Mouse (Mus musculus) liver, embryonic 14.5 days (tissue): ENCODE measurements at regions not wholly inside any gene's neighbourhood (a gene's known extent, or its start where the extent isn't known, plus 50 kb on each side); places are given as distances from the start of the nearest gene placed in this dataset.

Experiments used
- CTCF ChIP-seq: IDR thresholded peaks from 2 replicates; pipeline ENCODE4 v1.5.1; 2016; ENCODE audit warnings: antibody characterized with exemption, low read depth, control low read depth
- EP300 ChIP-seq: IDR thresholded peaks from 2 replicates; pipeline ENCODE4 v1.6.1; 2016; ENCODE audit warnings: antibody characterized with exemption, low read depth

DNA sequence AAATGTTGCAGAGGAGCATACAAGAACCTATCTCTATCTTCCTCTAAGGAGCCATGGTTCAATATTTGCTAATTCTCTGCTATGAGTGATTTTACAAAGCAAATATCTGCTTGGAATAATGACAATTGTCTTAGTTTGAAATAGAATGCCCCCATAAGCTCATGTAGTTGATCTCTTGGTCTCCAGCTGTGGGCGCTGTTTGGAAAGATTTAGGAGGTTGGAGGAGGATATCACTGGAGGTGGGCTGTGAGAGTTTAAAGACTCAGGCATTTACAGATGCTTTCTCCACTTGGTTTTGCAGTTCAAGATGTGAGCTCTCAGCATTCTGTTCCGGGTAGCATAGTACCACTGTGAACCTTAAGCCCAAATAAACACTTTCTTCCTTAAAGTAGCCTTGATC, 207.3 kb upstream of the Sptlc3 start:
- TF ChIP-seq CTCF = no peak
- TF ChIP-seq EP300 = no peak
